Mouse (Mus musculus): ENCODE results near the gene Gtf2h5. TPM values are rescaled to one million over a fixed set of nuclear protein-coding genes. Genes with fewer than 3 reads are reported as not detected.
A peak's percentile ranks its signal among the peaks of the same experiment; 100 is the strongest.

The Gtf2h5 gene
- 88.8 and 95.2 TPM in 2 replicates for polyA plus RNA-seq (2012; rRNA removed)

GRCm38 (mm10) chr17:6079287-6080122, at the start of gene Gtf2h5, which contains the start of gene Serac1:
TSS of gene Gtf2h5 (plus strand) at chr17:6079786.
TSS of gene Serac1 (minus strand) at chr17:6079741.
- peak; percentile 98 for DNase-seq (ENCODE audit: low read depth)
- TF ChIP-seq CTCF (IDR thresholded peaks at IDR 0.05; ENCODE audit: borderline replicate concordance, extremely low read depth, insufficient read depth, insufficient read length) (no peak), POLR2A (IDR thresholded peaks at IDR 0.05; ENCODE audit: borderline replicate concordance, extremely low read depth, insufficient read depth, insufficient read length, poor library complexity, severe bottlenecking) (peak; percentile 75; the same call in 1 of the 2 replicates)

GRCm38 (mm10) chr17:6035661-6036060, 43.9 kb upstream of the Gtf2h5 start:
- TF ChIP-seq CTCF (IDR thresholded peaks at IDR 0.05; ENCODE audit: borderline replicate concordance, extremely low read depth, insufficient read depth, insufficient read length) (no peak), POLR2A (IDR thresholded peaks at IDR 0.05; ENCODE audit: borderline replicate concordance, extremely low read depth, insufficient read depth, insufficient read length, poor library complexity, severe bottlenecking) (no peak)
- peak; percentile 19 for DNase-seq (ENCODE audit: low read depth)

GRCm38 (mm10) chr17:6036458-6036857, 43.1 kb upstream of the Gtf2h5 start:
- DNase-seq (ENCODE audit: low read depth): no peak
- no peak for TF ChIP-seq CTCF (IDR thresholded peaks at IDR 0.05; ENCODE audit: borderline replicate concordance, extremely low read depth, insufficient read depth, insufficient read length)
- TF ChIP-seq POLR2A (IDR thresholded peaks at IDR 0.05; ENCODE audit: borderline replicate concordance, extremely low read depth, insufficient read depth, insufficient read length, poor library complexity, severe bottlenecking): no peak

GRCm38 (mm10) chr17:6036872-6037271, 42.7 kb upstream of the Gtf2h5 start:
- no peak for DNase-seq (ENCODE audit: low read depth)
- TF ChIP-seq CTCF (IDR thresholded peaks at IDR 0.05; ENCODE audit: borderline replicate concordance, extremely low read depth, insufficient read depth, insufficient read length) (no peak), POLR2A (IDR thresholded peaks at IDR 0.05; ENCODE audit: borderline replicate concordance, extremely low read depth, insufficient read depth, insufficient read length, poor library complexity, severe bottlenecking) (no peak)

- TF ChIP-seq POLR2A (IDR thresholded peaks at IDR 0.05; ENCODE audit: borderline replicate concordance, extremely low read depth, insufficient read depth, insufficient read length, poor library complexity, severe bottlenecking) (no peak), CTCF (IDR thresholded peaks at IDR 0.05; ENCODE audit: borderline replicate concordance, extremely low read depth, insufficient read depth, insufficient read length) (no peak)
- DNase-seq (ENCODE audit: low read depth): no peak
Observed at GRCm38 (mm10) chr17:6037507-6037906, 42.1 kb upstream of the Gtf2h5 start.

- DNase-seq (ENCODE audit: low read depth): no peak
- TF ChIP-seq POLR2A (IDR thresholded peaks at IDR 0.05; ENCODE audit: borderline replicate concordance, extremely low read depth, insufficient read depth, insufficient read length, poor library complexity, severe bottlenecking) (no peak), CTCF (IDR thresholded peaks at IDR 0.05; ENCODE audit: borderline replicate concordance, extremely low read depth, insufficient read depth, insufficient read length) (no peak)
Observed at GRCm38 (mm10) chr17:6052801-6053200, 26.8 kb upstream of the Gtf2h5 start.

GRCm38 (mm10) chr17:6054934-6055355, 24.6 kb upstream of the Gtf2h5 start:
- TF ChIP-seq CTCF (IDR thresholded peaks at IDR 0.05; ENCODE audit: borderline replicate concordance, extremely low read depth, insufficient read depth, insufficient read length) (peak; percentile 33), POLR2A (IDR thresholded peaks at IDR 0.05; ENCODE audit: borderline replicate concordance, extremely low read depth, insufficient read depth, insufficient read length, poor library complexity, severe bottlenecking) (no peak)
- peak; percentile 78 for DNase-seq (ENCODE audit: low read depth)

- no peak for TF ChIP-seq POLR2A (IDR thresholded peaks at IDR 0.05; ENCODE audit: borderline replicate concordance, extremely low read depth, insufficient read depth, insufficient read length, poor library complexity, severe bottlenecking)
- no peak for DNase-seq (ENCODE audit: low read depth)
Observed at GRCm38 (mm10) chr17:6062793-6063192, 16.8 kb upstream of the Gtf2h5 start.

- DNase-seq (ENCODE audit: low read depth): no peak
- TF ChIP-seq POLR2A (IDR thresholded peaks at IDR 0.05; ENCODE audit: borderline replicate concordance, extremely low read depth, insufficient read depth, insufficient read length, poor library complexity, severe bottlenecking) (no peak), CTCF (IDR thresholded peaks at IDR 0.05; ENCODE audit: borderline replicate concordance, extremely low read depth, insufficient read depth, insufficient read length) (no peak)
Observed at GRCm38 (mm10) chr17:6063532-6063931, 16.1 kb upstream of the Gtf2h5 start.

- no peak for TF ChIP-seq CTCF (IDR thresholded peaks at IDR 0.05; ENCODE audit: borderline replicate concordance, extremely low read depth, insufficient read depth, insufficient read length)
- no peak for TF ChIP-seq POLR2A (IDR thresholded peaks at IDR 0.05; ENCODE audit: borderline replicate concordance, extremely low read depth, insufficient read depth, insufficient read length, poor library complexity, severe bottlenecking)
- no peak for DNase-seq (ENCODE audit: low read depth)
Observed at GRCm38 (mm10) chr17:6066021-6066420, 13.6 kb upstream of the Gtf2h5 start.

- no peak for DNase-seq (ENCODE audit: low read depth)
- TF ChIP-seq CTCF (IDR thresholded peaks at IDR 0.05; ENCODE audit: borderline replicate concordance, extremely low read depth, insufficient read depth, insufficient read length): no peak
- TF ChIP-seq POLR2A (IDR thresholded peaks at IDR 0.05; ENCODE audit: borderline replicate concordance, extremely low read depth, insufficient read depth, insufficient read length, poor library complexity, severe bottlenecking): no peak
Observed at GRCm38 (mm10) chr17:6067613-6068012, 12.0 kb upstream of the Gtf2h5 start.

- no peak for TF ChIP-seq POLR2A (IDR thresholded peaks at IDR 0.05; ENCODE audit: borderline replicate concordance, extremely low read depth, insufficient read depth, insufficient read length, poor library complexity, severe bottlenecking)
- no peak for DNase-seq (ENCODE audit: low read depth)
Observed at GRCm38 (mm10) chr17:6069866-6070265, 9.7 kb upstream of the Gtf2h5 start.
